Mouse (Mus musculus): ENCODE data around the gene Urgcp.

DNA sequence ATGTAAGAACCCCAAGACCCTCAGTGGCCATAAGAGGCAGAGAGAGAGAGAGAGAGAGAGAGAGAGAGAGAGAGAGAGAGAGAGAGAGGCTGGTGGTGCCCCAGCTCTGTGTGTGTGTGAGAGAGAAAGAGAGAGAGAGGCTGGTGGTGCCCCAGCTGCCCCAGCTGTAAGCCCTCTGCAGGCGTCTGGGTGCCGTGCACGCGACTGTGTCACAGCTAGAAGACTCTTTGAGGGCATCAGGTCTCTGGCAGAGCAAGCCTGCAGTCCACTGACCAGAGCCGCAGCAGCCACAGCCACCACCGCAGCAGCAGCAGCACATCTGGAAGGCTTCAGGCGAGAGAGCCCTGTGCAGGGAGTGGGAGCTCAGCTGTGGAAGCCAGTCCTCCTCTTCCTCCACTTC, 77.9 kb downstream of the Urgcp start:
- no peak for TF ChIP-seq POLR2A (IDR thresholded peaks at IDR 0.05; ENCODE audit: low read depth, low read length)
- TF ChIP-seq CTCF (IDR thresholded peaks at IDR 0.05; ENCODE audit: extremely low read depth, insufficient read length, insufficient replicate concordance, low read depth, low read length), result no peak

Measured in small intestine, adult 2 months (tissue).